ENCODE assay signal across 19 mouse cellular contexts in genomic region chr10:21754763-21755548, GRCm38 (mm10).
DNase-seq lines count a peak whose midpoint lies in the region; ATAC-seq lines count a peak whose summit lies in the region.
"Had no signal": no experiment of that assay in that cellular context is flagged by ENCODE, and none has a peak within 500 bp of the region (broad histone marks: within the 10 kb centered on the region; RNA-seq: fewer than 3 reads in every experiment).

No protein-coding gene starts in this region.

- no peaks in the 10 kb centered on the region for H3K27me3 ChIP-seq in forebrain, embryonic 10.5 days (ENCODE audit: poor library complexity, severe bottlenecking)
- H3K27me3 ChIP-seq in forebrain, embryonic 11.5 days (ENCODE audit: control insufficient read depth, insufficient read depth, low read length) = no peaks in the 10 kb centered on the region
- H3K27me3 ChIP-seq in midbrain, embryonic 14.5 days (ENCODE audit: control insufficient read depth, insufficient read depth, low read length) = no peaks in the 10 kb centered on the region
- no peaks in the 10 kb centered on the region for H3K27me3 ChIP-seq in kidney, embryonic 16.5 days (ENCODE audit: insufficient read depth, low read length)
- H3K27me3 ChIP-seq: embryonic facial prominence, embryonic 15.5 days; limb, embryonic 15.5 days; liver, embryonic 15.5 days had no signal

- no peak overlapping the region for H3K4me2 ChIP-seq in forebrain, embryonic 11.5 days (ENCODE audit: low read depth, low read length, severe bottlenecking)
- H3K4me2 ChIP-seq in midbrain, embryonic 14.5 days (ENCODE audit: low read length) = no peak overlapping the region
- no peak overlapping the region for H3K4me2 ChIP-seq in kidney, embryonic 16.5 days (replicated peaks; ENCODE audit: low read depth, low read length)
- H3K4me2 ChIP-seq: embryonic facial prominence, embryonic 15.5 days; limb, embryonic 15.5 days; liver, embryonic 15.5 days had no signal

- no peak for DNase-seq in forebrain, embryonic 10.5 days (ENCODE audit: extremely low spot score, low spot score)
- DNase-seq in forebrain, embryonic 11.5 days (ENCODE audit: low spot score) = no peak
- DNase-seq in retina, postnatal 1 day = peak; percentile 23
- no peak for DNase-seq in retina, embryonic 14.5 days (ENCODE audit: low spot score)
- peak; percentile 65 for DNase-seq in midbrain, embryonic 14.5 days
- DNase-seq in cerebellum, adult 9-11 months = no peak
- no peak for DNase-seq in layer of hippocampus, postnatal 14 days (ENCODE audit: low spot score in 2 of 2)
- DNase-seq: adrenal gland, postnatal 25 days; gastrocnemius, postnatal 36 days; kidney, adult 11 months; layer of hippocampus, postnatal 36 days; right cerebral cortex, postnatal 14 days had no signal

- H3K36me3 ChIP-seq in forebrain, embryonic 10.5 days (replicated peaks) = no peaks in the 10 kb centered on the region
- no peaks in the 10 kb centered on the region for H3K36me3 ChIP-seq in forebrain, embryonic 11.5 days (ENCODE audit: control insufficient read depth, insufficient read depth, low read length)
- H3K36me3 ChIP-seq in midbrain, embryonic 14.5 days (ENCODE audit: control insufficient read depth, insufficient read depth, low read length) = no peaks in the 10 kb centered on the region
- H3K36me3 ChIP-seq in kidney, embryonic 16.5 days (ENCODE audit: insufficient read depth, low read length) = no peaks in the 10 kb centered on the region
- H3K36me3 ChIP-seq: embryonic facial prominence, embryonic 15.5 days; limb, embryonic 15.5 days; liver, embryonic 15.5 days had no signal

- H3K9ac ChIP-seq in forebrain, embryonic 11.5 days (ENCODE audit: low read length) = no peak overlapping the region
- no peak overlapping the region for H3K9ac ChIP-seq in midbrain, embryonic 14.5 days (replicated peaks; ENCODE audit: low read length)
- H3K9ac ChIP-seq in kidney, embryonic 16.5 days (replicated peaks; ENCODE audit: low read length) = no peak overlapping the region
- H3K9ac ChIP-seq: embryonic facial prominence, embryonic 15.5 days; limb, embryonic 15.5 days; liver, embryonic 15.5 days had no signal

- 57% methylated on average over 12 of the region's 12 CpGs for WGBS in forebrain, embryonic 10.5 days
- 55% methylated on average over 12 of the region's 12 CpGs for WGBS in forebrain, embryonic 11.5 days
- WGBS in midbrain, embryonic 14.5 days = 33% methylated on average over 12 of the region's 12 CpGs
- 74% methylated on average over 12 of the region's 12 CpGs for WGBS in kidney, embryonic 16.5 days

- H3K27ac ChIP-seq in forebrain, embryonic 10.5 days = 0 out of 2 replicates have a peak overlapping the region, but pooled peaks have one; percentile 20
- no peak overlapping the region for H3K27ac ChIP-seq in forebrain, embryonic 11.5 days (ENCODE audit: low read depth, low read length)
- peak overlapping the region; percentile 76 for H3K27ac ChIP-seq in midbrain, embryonic 14.5 days (replicated peaks; ENCODE audit: low read depth, low read length)
- H3K27ac ChIP-seq in kidney, embryonic 16.5 days (ENCODE audit: low read length) = no peak overlapping the region
- H3K27ac ChIP-seq: embryonic facial prominence, embryonic 15.5 days; kidney, postnatal 0 days; limb, embryonic 15.5 days; liver, embryonic 15.5 days; macrophage had no signal

- H3K4me1 ChIP-seq in forebrain, embryonic 10.5 days = peaks cover 7% of the 10 kb centered on the region
- H3K4me1 ChIP-seq in forebrain, embryonic 11.5 days (replicated peaks; ENCODE audit: control insufficient read depth, insufficient read depth, low read length) = no peaks in the 10 kb centered on the region
- peaks cover 11% of the 10 kb centered on the region for H3K4me1 ChIP-seq in midbrain, embryonic 14.5 days (ENCODE audit: control insufficient read depth, insufficient read depth, low read length)
- no peaks in the 10 kb centered on the region for H3K4me1 ChIP-seq in kidney, embryonic 16.5 days (ENCODE audit: insufficient read depth, low read length)
- H3K4me1 ChIP-seq: embryonic facial prominence, embryonic 15.5 days; limb, embryonic 15.5 days; liver, embryonic 15.5 days had no signal

- H3K4me3 ChIP-seq in forebrain, embryonic 10.5 days = no peak overlapping the region
- H3K4me3 ChIP-seq in forebrain, embryonic 11.5 days (ENCODE audit: low read depth, low read length) = no peak overlapping the region
- H3K4me3 ChIP-seq in midbrain, embryonic 14.5 days (replicated peaks; ENCODE audit: low read depth, low read length) = no peak overlapping the region
- no peak overlapping the region for H3K4me3 ChIP-seq in kidney, embryonic 16.5 days (ENCODE audit: low read length)
- H3K4me3 ChIP-seq: embryonic facial prominence, embryonic 15.5 days; limb, embryonic 15.5 days; liver, embryonic 15.5 days had no signal

- no peaks in the 10 kb centered on the region for H3K9me3 ChIP-seq in forebrain, embryonic 10.5 days
- H3K9me3 ChIP-seq in forebrain, embryonic 11.5 days (ENCODE audit: control insufficient read depth, low read length) = no peaks in the 10 kb centered on the region
- H3K9me3 ChIP-seq in midbrain, embryonic 14.5 days (ENCODE audit: control insufficient read depth, low read length) = no peaks in the 10 kb centered on the region
- H3K9me3 ChIP-seq in kidney, embryonic 16.5 days (ENCODE audit: low read length) = no peaks in the 10 kb centered on the region
- H3K9me3 ChIP-seq: embryonic facial prominence, embryonic 15.5 days; limb, embryonic 15.5 days; liver, embryonic 15.5 days had no signal

- ATAC-seq in forebrain, embryonic 11.5 days (replicated peaks; ENCODE audit: low FRiP score) = no peak
- peak; percentile 65; the same call in 1 of the 2 replicates for ATAC-seq in midbrain, embryonic 14.5 days (ENCODE audit: low FRiP score, low TSS enrichment)
- ATAC-seq in kidney, embryonic 16.5 days (ENCODE audit: low FRiP score, low TSS enrichment) = no peak
- ATAC-seq: CD4-positive, CD25-positive, alpha-beta regulatory T cell, adult 4 months had no signal

Comparison
In these comparisons a context has a peak if more than half of its experiments do, and no peak if none do; other contexts are left out.
1. DNase-seq: peak in retina, postnatal 1 day (single experiment) and midbrain, embryonic 14.5 days (single experiment); none in forebrain, embryonic 10.5 days (single experiment), forebrain, embryonic 11.5 days (single experiment), retina, embryonic 14.5 days (single experiment), cerebellum, adult 9-11 months (single experiment) and layer of hippocampus, postnatal 14 days (0 of 2).
2. H3K27ac ChIP-seq: peak in forebrain, embryonic 10.5 days (single experiment) and midbrain, embryonic 14.5 days (single experiment); none in forebrain, embryonic 11.5 days (single experiment) and kidney, embryonic 16.5 days (single experiment).